Mouse (Mus musculus) spleen, adult 2 months (tissue): ENCODE results near the gene Aldoart1.

Experiments
- CTCF ChIP-seq: fragments of 200-500 bp; IDR thresholded peaks from 2 replicates; pipeline ENCODE4 v1.5.1; 2011; ENCODE audit warnings: mild to moderate bottlenecking, inconsistent platforms; ENCODE audit not compliant: insufficient read depth, insufficient read length, insufficient replicate concordance; ENCODE audit errors: extremely low read depth
- POLR2A ChIP-seq: fragments of 200-500 bp; IDR thresholded peaks from 2 replicates; pipeline ENCODE4 v1.6.1; 2011; ENCODE audit warnings: low read depth, low read length, inconsistent platforms

DNA sequence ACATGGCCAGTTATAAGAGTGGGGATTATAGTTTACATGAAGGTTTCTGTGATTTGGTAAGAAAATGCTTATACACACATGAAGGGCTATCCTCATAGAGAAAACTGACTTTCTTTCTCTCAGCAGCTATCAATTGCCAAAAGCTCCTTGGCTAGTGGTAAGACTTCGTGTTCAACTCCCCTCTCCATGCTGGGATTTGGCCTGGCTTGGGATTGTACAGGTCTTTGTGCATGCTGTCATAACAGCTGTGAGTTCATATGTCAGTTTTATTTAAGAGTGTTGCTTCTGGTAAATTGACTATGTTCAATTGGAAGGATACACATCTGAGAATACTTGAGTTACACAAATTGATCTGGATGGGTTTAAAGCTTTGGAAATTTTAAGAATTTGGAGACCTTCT is 49.1 kb upstream of the Aldoart1 start:
- no peak for TF ChIP-seq POLR2A
- TF ChIP-seq CTCF: no peak
